Mouse (Mus musculus) bone marrow macrophage, adult 2 months (primary cell): ENCODE measurements around the gene Tsc22d1. TPM values are rescaled to one million over a fixed set of nuclear protein-coding genes. Genes with fewer than 3 reads are reported as not detected.

ENCODE experiments used
- H3K27ac ChIP-seq: 2 replicates; pipeline ENCODE4 v1.5.1; 2012; ENCODE audit warnings: low read depth, low read length; ENCODE audit not compliant: insufficient read depth
- H3K4me1 ChIP-seq: 2 replicates; pipeline ENCODE4 v1.6.1; 2012; ENCODE audit warnings: low read length; ENCODE audit not compliant: control insufficient read depth, insufficient read depth
- H3K4me3 ChIP-seq: 2 replicates; pipeline ENCODE4 v1.5.1; 2012; ENCODE audit warnings: mild to moderate bottlenecking, low read length, moderate library complexity; ENCODE audit not compliant: insufficient read depth
- CTCF ChIP-seq: IDR thresholded peaks from 2 replicates; pipeline ENCODE4 v1.5.1; 2012; ENCODE audit warnings: low read depth, mild to moderate bottlenecking, low read length, moderate library complexity
- POLR2A ChIP-seq: IDR thresholded peaks from 2 replicates; pipeline ENCODE4 v1.6.1; 2012; ENCODE audit warnings: mild to moderate bottlenecking, low read depth, low read length, borderline replicate concordance
- polyA plus RNA-seq: library from polyadenylated mRNA; stranded (reverse); fragments of >200 nt; gene quantifications from 2 replicates; pipeline ENCODE4 v1.2.4, GENCODE M21; 2012; ENCODE audit not compliant: missing spikeins, insufficient read depth, insufficient read length

Gene Tsc22d1
- polyA plus RNA-seq, 1 experiment: 32.1 TPM

DNA sequence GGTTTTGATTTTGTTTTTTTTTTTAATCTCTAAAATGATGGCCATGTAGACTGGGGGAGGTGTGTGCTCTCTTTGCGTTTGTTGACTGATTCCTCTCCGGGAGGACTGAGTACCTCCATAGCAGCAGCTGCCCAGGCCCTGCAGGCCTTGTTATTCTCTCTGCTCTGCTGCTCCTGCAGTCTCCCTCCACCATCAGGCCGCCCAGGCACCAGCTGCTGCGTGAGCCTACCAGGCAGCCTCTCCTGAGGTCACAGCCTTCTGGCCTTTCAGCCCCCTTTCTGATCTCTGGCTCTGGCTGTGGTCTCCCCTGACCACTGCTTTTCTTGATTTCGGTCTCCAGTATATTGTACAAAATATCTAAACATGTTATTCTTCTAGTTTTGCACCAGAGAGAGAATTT lies 85.3 kb downstream of the Tsc22d1 start:
- peaks cover 8% of the 10 kb centered on the region for H3K4me1 ChIP-seq
- H3K4me3 ChIP-seq: no peak overlapping the region
- TF ChIP-seq POLR2A: no peak
- no peak for TF ChIP-seq CTCF
- H3K27ac ChIP-seq: no peak overlapping the region

DNA sequence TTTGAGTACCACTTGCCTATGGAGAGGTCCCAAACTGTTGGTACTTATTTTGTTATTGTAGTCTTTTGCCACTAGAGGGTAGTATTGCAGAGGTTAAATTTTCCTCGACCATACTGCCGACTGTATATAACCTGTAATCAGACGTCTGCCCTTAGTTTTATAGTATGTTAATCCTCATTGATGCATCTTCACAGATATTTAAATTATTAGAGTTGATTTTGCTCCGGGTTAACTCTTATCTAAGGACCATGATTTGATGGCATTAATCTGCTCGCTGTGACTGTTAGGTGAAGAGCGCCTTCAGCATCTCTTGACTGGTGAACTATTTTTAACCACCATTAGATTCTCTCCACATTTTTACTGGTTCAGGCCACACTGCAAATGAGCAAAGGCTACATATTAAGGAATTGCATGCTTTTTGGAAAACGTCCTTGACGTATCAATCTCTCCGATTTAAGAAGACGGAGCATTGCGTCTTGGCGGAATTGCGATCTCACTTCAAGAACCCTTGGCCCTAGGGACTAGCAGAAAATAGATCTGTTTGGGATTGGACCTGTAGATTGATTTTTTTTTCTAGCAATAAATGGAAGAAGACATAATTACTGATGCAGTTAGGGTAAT lies 88.6 kb downstream of the Tsc22d1 start:
- Histone ChIP-seq H3K27ac (no peak overlapping the region), H3K4me1 (peaks cover 9% of the 10 kb centered on the region), H3K4me3 (peak overlapping the region; percentile 31)
- no peak for TF ChIP-seq CTCF
- TF ChIP-seq POLR2A: no peak

DNA sequence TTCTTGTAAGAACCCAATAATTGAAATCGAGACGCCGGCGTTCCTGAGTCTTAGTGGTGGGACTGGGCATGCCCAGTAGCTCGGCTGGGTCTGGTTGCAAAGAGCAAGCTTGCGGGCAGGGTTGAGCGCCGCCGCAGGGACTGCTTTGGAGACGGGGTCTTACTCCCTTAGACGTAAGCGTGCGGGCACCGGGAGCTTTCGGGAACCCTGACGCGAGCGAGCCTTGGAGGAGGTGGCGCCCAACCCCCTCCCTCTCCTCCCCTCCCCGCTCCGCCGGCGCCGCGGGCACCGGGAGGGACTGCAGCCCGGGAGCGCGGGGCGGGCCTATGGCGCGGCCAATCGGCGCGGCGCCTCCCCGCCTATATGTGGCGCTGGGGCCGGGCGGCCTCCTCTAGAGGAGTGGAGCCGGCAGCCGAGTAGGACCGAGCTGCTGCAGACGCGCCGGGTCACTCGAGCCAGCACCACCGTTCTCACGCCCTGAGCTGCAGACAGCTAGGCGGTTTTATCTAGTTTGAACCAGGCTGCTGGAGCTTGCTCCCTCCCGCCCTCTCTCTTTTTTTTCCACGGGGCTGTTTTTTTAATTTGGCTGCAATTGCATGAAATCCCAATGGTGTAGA lies 89.5 kb downstream of the Tsc22d1 start:
- peak; percentile 93 for TF ChIP-seq POLR2A
- TF ChIP-seq CTCF: no peak
- no peak overlapping the region for H3K27ac ChIP-seq
- H3K4me3 ChIP-seq: peak overlapping the region; percentile 71
- H3K4me1 ChIP-seq: peaks cover 7% of the 10 kb centered on the region

DNA sequence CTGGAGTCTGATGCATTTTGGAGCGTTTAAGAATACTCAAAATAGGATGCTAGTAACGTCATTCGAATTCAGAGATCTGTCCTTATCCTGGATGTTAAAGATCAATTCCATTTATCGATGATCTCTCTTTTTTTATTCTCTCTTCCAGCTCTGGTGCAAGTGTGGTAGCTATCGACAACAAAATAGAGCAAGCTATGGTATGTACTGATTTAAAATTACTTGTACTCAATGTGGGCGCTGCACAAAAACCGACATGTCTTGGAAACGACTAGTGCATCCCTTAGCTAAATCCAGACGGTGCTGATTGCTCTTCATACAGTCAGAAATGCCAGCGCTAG lies 90.3 kb downstream of the Tsc22d1 start:
- Histone ChIP-seq H3K4me3 (peak overlapping the region; percentile 71), H3K4me1 (peaks cover 7% of the 10 kb centered on the region), H3K27ac (peak overlapping the region; percentile 78)
- TF ChIP-seq POLR2A (no peak), CTCF (no peak)

DNA sequence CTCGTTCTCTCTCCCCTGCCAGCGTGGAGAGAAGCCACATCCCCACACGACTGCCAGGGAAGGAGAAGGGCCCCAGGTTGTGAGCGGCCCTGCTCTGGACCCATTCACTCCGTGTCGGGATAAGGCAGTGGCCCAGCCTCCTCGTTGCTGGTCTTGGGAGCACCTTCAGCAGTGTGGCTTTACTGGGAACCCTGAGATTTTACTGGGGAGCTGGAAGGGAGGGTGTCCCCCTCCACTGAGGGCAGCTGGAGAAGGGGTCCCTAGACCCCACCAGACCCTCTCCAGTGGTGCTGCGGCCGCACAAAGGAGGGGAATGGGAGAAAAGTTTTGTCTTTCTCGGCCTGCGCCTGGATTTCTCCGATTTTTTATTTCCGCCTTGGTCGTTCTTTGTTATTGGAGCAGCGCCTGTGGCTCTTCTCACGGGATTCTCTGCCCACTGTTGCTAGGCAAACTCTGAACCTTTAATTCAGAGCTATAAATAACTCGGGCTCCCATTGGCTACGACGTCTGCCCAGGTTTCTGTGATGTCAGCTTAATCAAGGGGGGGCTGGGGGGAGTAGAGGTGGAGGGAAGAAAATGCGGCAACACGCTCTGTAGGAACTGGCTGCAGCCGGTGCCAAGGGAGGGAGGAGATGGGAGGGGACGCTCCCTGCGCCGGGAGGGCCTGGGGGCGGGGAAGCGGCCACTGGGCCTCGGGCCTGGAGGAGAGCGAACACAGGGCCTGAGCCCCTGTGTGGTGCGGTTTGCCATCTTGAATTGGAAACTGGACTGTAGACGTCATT lies 90.9 kb downstream of the Tsc22d1 start:
- Histone ChIP-seq H3K4me3 (peak overlapping the region; percentile 71), H3K4me1 (peaks cover 7% of the 10 kb centered on the region), H3K27ac (peak overlapping the region; percentile 78)
- no peak for TF ChIP-seq POLR2A

DNA sequence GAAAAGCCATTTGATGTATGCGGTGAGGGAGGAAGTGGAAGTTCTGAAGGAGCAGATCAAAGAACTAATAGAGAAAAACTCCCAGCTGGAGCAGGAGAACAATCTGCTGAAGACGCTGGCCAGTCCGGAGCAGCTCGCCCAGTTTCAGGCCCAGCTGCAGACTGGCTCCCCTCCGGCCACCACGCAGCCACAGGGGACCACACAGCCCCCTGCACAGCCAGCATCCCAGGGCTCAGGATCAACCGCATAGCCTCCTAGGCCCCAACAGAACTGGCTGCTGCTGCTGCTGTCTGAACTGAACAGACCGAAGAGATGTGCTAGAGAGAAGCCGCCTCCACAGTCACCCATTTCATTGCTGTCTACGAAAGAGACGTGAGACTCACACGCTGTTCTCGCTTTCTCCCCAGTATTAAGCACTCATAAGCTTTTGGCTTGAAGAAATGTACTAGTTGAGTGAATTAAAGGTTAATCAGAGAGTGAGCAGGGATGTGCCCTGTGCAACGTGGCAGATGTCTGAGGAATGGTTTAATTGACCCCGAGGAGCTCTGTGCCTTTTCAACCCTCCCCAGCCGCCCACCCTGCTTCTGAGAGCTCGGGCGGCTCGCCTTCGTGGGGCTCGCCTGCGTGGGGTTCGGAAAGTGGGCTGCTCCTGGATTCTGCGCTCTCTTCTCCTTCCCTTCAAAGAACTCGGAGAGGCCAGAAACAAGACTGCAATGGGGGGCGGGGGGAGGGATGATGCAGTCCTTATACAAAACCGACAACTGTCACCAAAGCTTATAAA lies 91.9 kb downstream of the Tsc22d1 start:
- H3K4me3 ChIP-seq: peak overlapping the region; percentile 71
- TF ChIP-seq POLR2A (no peak), CTCF (no peak)
- peaks cover 7% of the 10 kb centered on the region for H3K4me1 ChIP-seq
- peak overlapping the region; percentile 38 for H3K27ac ChIP-seq

DNA sequence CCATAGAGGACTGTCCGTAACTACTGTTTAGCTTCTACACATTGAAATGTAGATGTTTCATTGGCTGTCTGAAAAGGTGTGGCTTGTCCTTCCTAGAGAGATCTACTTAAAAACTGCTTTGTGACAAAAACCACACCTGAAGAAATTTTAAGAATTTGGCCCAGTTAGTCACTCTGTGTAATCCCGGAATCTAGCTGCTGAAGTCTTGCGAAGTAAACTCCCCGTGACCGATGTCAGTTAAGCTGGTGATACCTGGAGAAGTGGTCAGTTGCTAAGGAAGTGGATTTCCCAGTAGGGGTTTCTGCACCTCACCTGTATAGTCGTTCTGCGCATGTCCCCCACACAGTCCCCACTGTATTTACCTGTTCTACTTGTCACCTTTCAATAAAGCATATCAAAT lies 92.6 kb downstream of the Tsc22d1 start:
- Histone ChIP-seq H3K4me3 (no peak overlapping the region), H3K27ac (no peak overlapping the region), H3K4me1 (peaks cover 7% of the 10 kb centered on the region)
- TF ChIP-seq POLR2A (no peak), CTCF (no peak)

DNA sequence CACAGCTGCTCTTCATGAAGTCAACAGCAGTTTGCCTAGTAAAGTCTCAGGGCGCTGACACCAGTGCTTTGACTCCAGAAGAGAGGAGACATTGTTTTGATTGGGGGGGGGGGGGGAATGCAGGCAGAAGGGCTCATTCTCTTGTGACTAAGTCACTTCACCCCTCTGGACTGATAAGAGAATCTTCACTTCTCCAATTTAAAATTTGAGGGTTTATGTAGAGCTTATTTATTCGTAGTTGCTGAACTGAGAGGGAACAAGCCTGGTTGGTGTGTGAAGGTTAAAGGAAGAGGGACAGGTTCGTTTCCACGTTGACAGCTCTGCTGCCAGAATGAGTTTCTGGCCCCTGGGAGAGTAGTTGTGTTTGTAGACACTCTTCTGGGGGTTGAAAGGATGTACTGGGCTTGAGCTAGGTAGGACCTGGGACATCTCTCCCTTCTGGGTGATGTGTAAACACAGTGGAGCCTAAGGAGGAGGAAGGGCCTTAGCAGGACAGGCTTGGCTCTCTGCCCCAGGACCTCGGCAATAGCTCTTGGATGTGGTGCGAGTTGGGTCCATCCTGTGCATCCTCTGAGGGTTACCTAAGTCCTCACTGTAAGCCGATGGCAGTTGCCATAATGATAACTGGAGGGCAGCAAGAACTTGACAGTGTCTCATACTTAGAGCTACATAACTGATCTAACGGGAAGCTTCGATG lies 93.2 kb downstream of the Tsc22d1 start:
- TF ChIP-seq CTCF (no peak), POLR2A (no peak)
- Histone ChIP-seq H3K4me1 (peaks cover 7% of the 10 kb centered on the region), H3K4me3 (no peak overlapping the region), H3K27ac (no peak overlapping the region)

DNA sequence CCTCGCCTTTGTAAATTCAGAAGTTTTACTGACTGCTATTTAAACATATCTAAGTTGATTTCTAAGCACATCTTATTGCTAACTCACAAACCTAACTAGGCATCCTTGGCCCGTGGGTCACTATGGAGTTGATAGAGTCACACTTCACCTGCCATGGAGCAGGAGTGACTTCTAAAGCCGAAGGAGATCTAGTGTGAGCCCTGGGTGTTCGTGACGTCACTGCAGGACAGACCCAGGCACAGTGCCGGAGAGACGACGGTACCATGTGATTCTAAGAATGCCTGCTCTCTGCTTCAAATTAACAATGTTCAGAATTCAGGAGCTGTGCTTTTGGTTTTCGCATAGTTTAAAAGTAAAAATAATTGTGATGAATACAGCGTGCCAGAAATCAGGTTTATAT lies 93.9 kb downstream of the Tsc22d1 start:
- no peak overlapping the region for H3K27ac ChIP-seq
- no peak overlapping the region for H3K4me3 ChIP-seq
- TF ChIP-seq POLR2A: no peak
- no peak for TF ChIP-seq CTCF
- peaks cover 10% of the 10 kb centered on the region for H3K4me1 ChIP-seq
